Mouse (Mus musculus) layer of hippocampus, adult 11-12 months (tissue): ENCODE results near the gene Pi4kb.
"Not testable (repeated sequence)": the region's sequence is repeated elsewhere in the genome, so short reads cannot be mapped to it uniquely, and the experiment has no call there.

Experiments used
- DNase-seq: peaks from one replicate; pipeline ENCODE4 v3.0.0; 2022; ENCODE audit warnings: low spot score

Gene Pi4kb

GRCm38 (mm10) chr3:94974528-94975422, at the start of gene Pi4kb:
TSS of gene Pi4kb (plus strand) at chr3:94974731.
- peak; percentile 83 for DNase-seq

GRCm38 (mm10) chr3:94926301-94926736, 48.2 kb upstream of the Pi4kb start:
- DNase-seq = not testable (repeated sequence)

- not testable (repeated sequence) for DNase-seq
Observed at GRCm38 (mm10) chr3:94928979-94929378, 45.6 kb upstream of the Pi4kb start.

- not testable (repeated sequence) for DNase-seq
Observed at GRCm38 (mm10) chr3:94930386-94931266, 43.9 kb upstream of the Pi4kb start.

- not testable (repeated sequence) for DNase-seq
Observed at GRCm38 (mm10) chr3:94931427-94932082, 43.0 kb upstream of the Pi4kb start.

- DNase-seq = not testable (repeated sequence)
Observed at GRCm38 (mm10) chr3:94932279-94932678, 42.3 kb upstream of the Pi4kb start.

- peak; percentile 79 for DNase-seq
Observed at GRCm38 (mm10) chr3:94932809-94933564, 41.5 kb upstream of the Pi4kb start, which contains the start of gene Selenbp1. TSS of gene Selenbp1 (plus strand) at chr3:94933056.

- DNase-seq = not testable (repeated sequence)
Observed at GRCm38 (mm10) chr3:94933604-94934003, 40.9 kb upstream of the Pi4kb start.

GRCm38 (mm10) chr3:94934564-94934963, 40.0 kb upstream of the Pi4kb start:
- not testable (repeated sequence) for DNase-seq

- DNase-seq = not testable (repeated sequence)
Observed at GRCm38 (mm10) chr3:94935332-94935731, 39.2 kb upstream of the Pi4kb start.

GRCm38 (mm10) chr3:94936147-94936546, 38.4 kb upstream of the Pi4kb start:
- DNase-seq = not testable (repeated sequence)

- not testable (repeated sequence) for DNase-seq
Observed at GRCm38 (mm10) chr3:94937194-94937593, 37.3 kb upstream of the Pi4kb start.

- not testable (repeated sequence) for DNase-seq
Observed at GRCm38 (mm10) chr3:94940033-94940432, 34.5 kb upstream of the Pi4kb start.

GRCm38 (mm10) chr3:94942211-94942967, 32.1 kb upstream of the Pi4kb start:
- not testable (repeated sequence) for DNase-seq

GRCm38 (mm10) chr3:94943706-94944105, 30.8 kb upstream of the Pi4kb start:
- not testable (repeated sequence) for DNase-seq

GRCm38 (mm10) chr3:94948066-94948614, 26.4 kb upstream of the Pi4kb start:
- no peak for DNase-seq

- no peak for DNase-seq
Observed at GRCm38 (mm10) chr3:94949645-94950044, 24.9 kb upstream of the Pi4kb start.

GRCm38 (mm10) chr3:94952806-94953205, 21.7 kb upstream of the Pi4kb start:
- DNase-seq = no peak

GRCm38 (mm10) chr3:94953384-94953763, 21.2 kb upstream of the Pi4kb start:
- DNase-seq = no peak
